Mouse (Mus musculus): ENCODE measurements around the gene Zfp612.

Gene Zfp612

GRCm38 (mm10) chr8:110079282-110080221, at the start of gene Zfp612:
TSS of gene Zfp612 (plus strand) at chr8:110079746.
- peak; percentile 79 for DNase-seq

GRCm38 (mm10) chr8:110033771-110034170, 45.8 kb upstream of the Zfp612 start:
- DNase-seq: peak; percentile 30

- no peak for DNase-seq
Observed at GRCm38 (mm10) chr8:110034331-110034730, 45.2 kb upstream of the Zfp612 start.

GRCm38 (mm10) chr8:110036156-110036555, 43.4 kb upstream of the Zfp612 start:
- no peak for DNase-seq

GRCm38 (mm10) chr8:110039216-110039615, 40.3 kb upstream of the Zfp612 start:
- DNase-seq: no peak

GRCm38 (mm10) chr8:110039659-110040058, 39.9 kb upstream of the Zfp612 start, which contains the start of gene Chst4:
TSS of gene Chst4 (minus strand) at chr8:110039740.
- DNase-seq: no peak

GRCm38 (mm10) chr8:110040509-110040908, 39.0 kb upstream of the Zfp612 start:
- DNase-seq: no peak

- no peak for DNase-seq
Observed at GRCm38 (mm10) chr8:110051208-110051607, 28.3 kb upstream of the Zfp612 start.

GRCm38 (mm10) chr8:110058207-110058606, 21.3 kb upstream of the Zfp612 start:
- no peak for DNase-seq

GRCm38 (mm10) chr8:110064161-110064560, 15.4 kb upstream of the Zfp612 start:
- DNase-seq: no peak

GRCm38 (mm10) chr8:110064606-110065365, 14.8 kb upstream of the Zfp612 start:
- no peak for DNase-seq

GRCm38 (mm10) chr8:110065676-110066075, 13.9 kb upstream of the Zfp612 start:
- no peak for DNase-seq

GRCm38 (mm10) chr8:110069706-110070105, 9.8 kb upstream of the Zfp612 start:
- no peak for DNase-seq

- DNase-seq: peak; percentile 88
Observed at GRCm38 (mm10) chr8:110071600-110071999, 7.9 kb upstream of the Zfp612 start.

GRCm38 (mm10) chr8:110074496-110074895, 5.0 kb upstream of the Zfp612 start:
- no peak for DNase-seq

- DNase-seq: peak; percentile 19
Observed at GRCm38 (mm10) chr8:110082416-110083105, 3.0 kb downstream of the Zfp612 start.

GRCm38 (mm10) chr8:110091869-110092268, 12.3 kb downstream of the Zfp612 start:
- DNase-seq: no peak

GRCm38 (mm10) chr8:110100907-110101306, 21.4 kb downstream of the Zfp612 start, which contains the start of gene Gm21964:
TSS of gene Gm21964 (plus strand) at chr8:110101207.
- no peak for DNase-seq

GRCm38 (mm10) chr8:110101676-110102075, 22.1 kb downstream of the Zfp612 start:
- no peak for DNase-seq

- DNase-seq: no peak
Observed at GRCm38 (mm10) chr8:110102653-110103052, 23.1 kb downstream of the Zfp612 start, which contains the start of gene Gm17720. TSS of gene Gm17720 (minus strand) at chr8:110102753.

GRCm38 (mm10) chr8:110119715-110120114, 40.2 kb downstream of the Zfp612 start:
- DNase-seq: peak; percentile 31

- DNase-seq: peak; percentile 87
Observed at GRCm38 (mm10) chr8:110130537-110130936, 51.0 kb downstream of the Zfp612 start.

GRCm38 (mm10) chr8:110134236-110134635, 54.7 kb downstream of the Zfp612 start:
- no peak for DNase-seq

All from embryo, embryonic 11 days (tissue).